Mouse (Mus musculus): ENCODE results near the gene Bcl2l15. TPM values are rescaled to one million over a fixed set of nuclear protein-coding genes. Genes with fewer than 3 reads are reported as not detected.
"Not testable (repeated sequence)": the region's sequence is repeated elsewhere in the genome, so short reads cannot be mapped to it uniquely, and the experiment has no call there.

Gene Bcl2l15
- total RNA-seq, 2 experiments from 2014 or later = not detected

DNA sequence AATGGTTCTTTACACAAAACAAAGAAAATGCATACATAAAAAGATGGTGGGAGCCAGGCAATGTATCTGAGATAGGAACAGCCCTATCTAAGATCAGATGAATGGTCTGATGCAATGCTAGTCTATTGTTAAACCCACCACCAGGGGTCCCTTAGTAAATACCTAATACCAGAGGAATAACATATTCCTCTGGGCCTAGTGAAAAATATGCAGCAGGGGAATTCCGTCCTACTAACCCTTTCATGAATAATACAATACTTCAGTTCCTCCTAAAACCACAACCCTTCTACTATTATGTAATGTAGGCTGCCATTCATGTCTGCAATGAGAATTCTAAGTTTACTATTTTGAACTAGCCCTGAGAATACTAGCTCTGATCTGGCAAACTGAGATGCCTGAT is 1.7 kb upstream of the Bcl2l15 start:
- DNase-seq (ENCODE audit: low spot score in 2 of 2) = not testable (repeated sequence)

DNA sequence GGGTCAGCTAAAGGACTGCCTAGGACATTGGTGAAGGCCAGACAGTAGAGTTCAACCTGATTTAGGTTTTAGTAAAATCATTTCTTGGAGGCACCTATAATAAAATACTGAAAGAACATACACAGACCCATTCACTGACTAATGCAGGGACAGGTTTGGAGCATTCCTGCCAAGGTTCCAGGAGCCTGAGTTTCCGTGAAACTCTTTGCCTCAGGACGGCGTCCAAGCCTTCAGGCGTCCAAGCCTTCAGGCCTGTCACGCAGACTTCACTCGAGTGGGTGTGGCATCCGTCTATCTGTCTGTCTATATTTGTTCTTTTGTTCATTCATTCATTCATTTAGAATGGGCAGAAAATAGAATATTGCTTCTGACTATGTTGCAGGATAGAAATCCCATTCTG is 1.3 kb upstream of the Bcl2l15 start:
- DNase-seq (ENCODE audit: low spot score in 2 of 2) = no peak

DNA sequence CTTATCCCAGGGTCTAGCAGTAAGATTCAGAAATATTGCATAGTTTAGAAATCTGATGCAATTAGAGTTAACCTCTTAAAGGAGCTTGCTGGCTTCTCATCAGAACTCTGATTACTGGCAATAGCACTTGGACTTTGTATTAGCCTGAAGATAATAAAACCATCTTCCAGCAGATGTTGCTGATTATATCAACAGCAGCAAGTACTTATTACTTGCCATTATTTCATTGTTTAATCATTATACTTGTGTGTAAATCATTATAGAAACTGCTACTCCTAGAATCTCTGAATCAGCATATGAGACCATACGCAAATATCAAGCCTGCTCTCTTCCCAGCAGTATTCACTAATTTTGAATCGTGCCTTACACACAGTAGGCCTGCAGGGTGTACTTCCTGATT is 1.6 kb downstream of the Bcl2l15 start:
- DNase-seq (ENCODE audit: low spot score in 2 of 2) = no peak

DNA sequence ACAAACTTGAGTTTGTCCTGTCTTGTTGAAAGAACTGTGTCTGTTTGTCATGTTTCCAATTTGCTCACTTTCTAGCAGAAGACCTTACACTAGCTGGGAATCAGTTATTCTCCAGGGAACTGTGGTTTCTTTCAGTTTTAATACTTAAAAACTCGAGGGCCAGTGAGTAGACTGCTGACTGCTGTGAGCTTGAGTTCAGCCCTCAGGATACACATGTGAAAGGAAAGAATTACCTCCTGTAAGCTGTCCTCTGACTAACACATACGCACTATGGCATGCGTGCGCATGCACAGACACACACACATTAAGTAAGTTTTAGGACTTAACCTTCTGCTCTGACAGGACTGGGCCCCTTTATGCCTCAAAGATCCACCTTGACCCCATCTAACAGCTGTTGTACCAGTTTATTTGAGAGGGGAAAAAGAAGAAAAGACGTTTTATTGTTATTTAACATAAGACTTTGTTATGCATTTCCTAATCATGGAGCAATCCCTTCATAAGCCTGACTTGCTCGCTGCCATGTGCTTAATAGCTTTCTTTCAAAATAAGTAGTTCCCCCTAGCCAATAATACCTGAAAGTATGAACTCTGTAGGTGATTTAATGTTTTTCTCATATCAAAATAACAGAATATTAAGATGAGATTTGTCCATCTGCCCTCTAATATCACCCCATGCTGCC is 3.0 kb downstream of the Bcl2l15 start:
- DNase-seq (ENCODE audit: low spot score in 2 of 2) = no peak

DNA sequence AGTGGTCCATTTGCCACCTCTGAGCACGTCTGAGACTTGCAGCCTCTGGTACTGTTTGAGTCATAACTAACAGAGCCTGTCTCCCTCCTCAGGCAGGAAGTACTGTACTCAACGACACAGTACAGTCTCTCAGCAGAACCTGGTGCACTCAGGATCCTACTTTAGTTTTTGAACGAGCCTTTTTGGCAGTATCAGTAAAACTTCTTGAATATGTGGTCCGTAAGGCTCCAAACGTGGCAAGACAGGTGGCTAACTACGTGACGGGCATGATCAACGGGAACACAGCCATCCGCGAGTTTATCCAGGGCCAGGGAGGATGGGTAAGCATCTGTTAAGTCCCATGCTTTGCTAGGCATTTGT is 3.5 kb downstream of the Bcl2l15 start:
- no peak for DNase-seq (ENCODE audit: low spot score in 2 of 2)

DNA sequence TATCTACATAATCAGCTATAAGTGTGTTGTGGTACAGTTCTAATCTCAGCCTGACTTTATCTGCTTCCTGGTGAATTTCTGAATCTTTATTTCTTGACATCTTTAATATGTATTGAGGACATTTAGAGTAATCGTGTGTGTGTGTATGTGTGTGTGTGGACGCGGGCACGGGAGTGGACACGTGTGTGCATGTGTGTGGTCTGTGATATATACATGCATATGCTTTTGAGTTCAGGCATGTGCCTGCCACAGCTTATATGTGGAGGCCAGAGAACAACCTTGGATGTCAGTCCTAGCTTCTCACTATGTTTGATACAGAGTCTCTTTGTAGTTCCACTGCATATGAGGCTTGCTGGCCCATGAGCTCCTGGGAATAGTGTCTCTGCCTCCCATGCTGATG is 4.1 kb downstream of the Bcl2l15 start:
- DNase-seq (ENCODE audit: low spot score in 2 of 2) = no peak

DNA sequence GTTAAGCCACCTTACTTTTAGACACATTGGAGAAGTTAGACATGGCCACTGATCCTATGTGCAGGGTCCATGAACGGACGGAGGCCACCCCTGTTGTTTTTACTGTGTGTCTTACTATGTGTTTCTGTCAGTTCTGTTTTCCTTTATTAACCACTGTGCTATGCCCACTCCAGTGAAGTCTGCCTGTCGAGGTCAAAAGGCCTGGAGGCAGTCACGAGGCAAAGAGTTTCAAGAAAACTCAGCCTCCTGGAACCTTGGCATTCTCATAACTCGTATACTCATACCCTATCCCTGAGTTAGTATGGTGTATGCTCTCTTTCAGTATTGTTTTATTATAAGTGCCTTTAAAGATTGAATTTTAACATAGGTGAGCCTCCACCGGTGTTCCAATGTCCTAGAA is 7.3 kb downstream of the Bcl2l15 start:
- DNase-seq (ENCODE audit: low spot score in 2 of 2) = no peak

DNA sequence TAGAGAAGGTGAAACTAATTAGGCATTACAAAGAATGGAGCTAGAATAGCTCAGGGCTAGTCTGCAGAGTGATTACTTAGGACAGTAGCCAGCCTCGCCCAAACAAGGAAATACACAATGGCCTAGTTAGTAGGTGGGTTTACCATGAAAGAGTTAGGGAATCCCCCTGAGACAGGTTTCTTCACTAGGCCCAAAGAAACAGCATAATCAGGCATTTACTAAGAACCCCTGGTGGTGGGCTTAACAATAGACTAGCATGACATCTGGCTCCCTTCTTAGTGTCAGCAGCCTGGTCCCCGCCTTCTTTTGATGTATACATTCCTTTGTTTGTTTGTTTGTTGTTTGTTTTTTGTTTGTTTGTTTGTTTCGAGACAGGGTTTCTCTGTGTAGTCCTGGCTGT is 7.8 kb downstream of the Bcl2l15 start:
- DNase-seq (ENCODE audit: low spot score in 2 of 2) = not testable (repeated sequence)

DNA sequence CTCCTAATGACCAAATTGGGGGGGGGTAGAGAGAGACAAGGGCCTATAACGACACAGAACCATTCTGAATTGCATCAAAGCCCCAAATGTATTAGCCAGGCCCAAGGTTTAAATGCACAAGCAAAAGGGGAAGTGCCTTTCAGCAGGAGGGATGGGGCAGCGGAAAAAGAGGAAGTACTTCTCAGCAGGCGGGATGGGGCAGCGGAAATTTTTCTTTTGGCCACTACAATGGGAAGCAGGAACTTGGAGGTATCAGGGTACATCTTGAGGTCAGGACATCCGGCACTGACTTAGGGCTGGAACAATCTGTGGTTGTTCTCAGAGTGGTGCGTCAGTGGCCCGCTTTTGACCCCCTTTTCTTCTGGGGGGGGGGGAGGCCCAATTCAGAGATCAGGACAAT is 8.5 kb downstream of the Bcl2l15 start:
- DNase-seq (ENCODE audit: low spot score in 2 of 2) = not testable (repeated sequence)

DNA sequence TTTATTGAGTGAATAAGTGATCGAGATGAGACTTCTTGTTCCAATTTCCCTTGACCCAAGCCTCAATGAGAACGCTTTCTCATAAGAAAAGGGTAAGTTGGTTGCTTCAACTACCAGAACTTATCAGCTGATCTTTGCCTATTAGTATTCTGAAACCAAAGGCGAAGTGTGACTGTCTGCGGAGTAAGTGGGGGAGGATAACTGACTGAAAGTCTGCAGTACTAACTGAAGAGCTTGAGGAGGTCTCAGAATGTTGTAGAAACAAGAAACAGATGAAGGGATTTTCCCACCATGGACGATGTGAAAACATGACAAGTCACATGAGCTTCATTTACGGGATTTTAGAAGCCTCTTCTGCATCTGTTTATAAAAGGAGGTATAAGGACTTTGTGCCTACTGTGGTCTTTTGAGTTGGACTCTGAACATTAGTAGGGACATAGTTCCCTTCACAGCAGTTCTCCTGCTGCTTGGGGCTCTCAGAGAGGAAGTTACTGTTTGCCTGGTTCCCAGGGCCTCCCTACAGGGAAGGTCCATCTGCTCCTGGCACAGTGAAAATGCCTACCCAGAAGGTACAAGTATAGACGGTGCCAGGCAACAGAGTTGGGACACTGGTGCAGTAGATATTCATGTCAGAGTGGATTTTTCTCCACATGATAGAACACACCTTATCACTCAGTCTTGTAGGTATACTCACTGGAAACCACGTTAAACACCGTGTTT is 18.4 kb downstream of the Bcl2l15 start:
- DNase-seq (ENCODE audit: low spot score in 2 of 2) = no peak

DNA sequence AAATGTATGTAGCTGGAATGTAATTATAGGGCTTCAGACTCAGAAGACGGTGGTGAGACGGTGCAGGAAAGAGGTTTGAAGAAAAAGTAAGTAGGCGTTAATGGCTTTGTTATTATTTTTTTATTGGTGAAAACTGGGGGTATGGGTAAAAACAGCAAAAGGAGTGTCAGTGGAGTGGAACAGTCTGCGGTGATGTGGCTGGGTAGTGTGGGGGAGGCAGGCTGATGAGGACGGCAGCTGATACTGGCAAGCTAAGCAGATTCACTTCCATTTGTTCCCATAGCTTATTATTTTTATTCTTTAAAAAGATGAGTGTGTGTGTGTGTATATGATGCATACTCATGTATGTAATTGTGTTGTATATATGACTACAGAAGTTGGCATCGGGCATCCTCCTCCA is 19.1 kb downstream of the Bcl2l15 start:
- DNase-seq (ENCODE audit: low spot score in 2 of 2) = no peak

DNA sequence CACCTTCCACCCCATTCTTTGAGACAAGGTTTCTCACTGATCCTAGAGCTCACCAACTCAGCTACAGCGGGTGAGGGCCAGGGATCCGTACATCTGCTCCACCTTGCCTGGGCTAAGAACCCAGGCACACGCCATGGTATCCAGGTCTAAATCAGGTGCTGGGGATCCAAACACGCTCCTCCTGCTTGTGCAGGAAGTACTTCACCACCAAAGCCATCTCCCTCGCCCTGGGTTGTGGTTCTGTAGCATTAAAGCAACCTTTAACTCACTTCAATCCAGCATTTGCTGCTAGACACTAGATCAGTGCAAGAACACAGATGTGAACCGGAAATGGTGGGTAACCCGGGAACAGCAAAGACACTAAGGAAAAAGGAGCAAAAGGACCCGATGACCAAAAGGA is 19.5 kb downstream of the Bcl2l15 start:
- DNase-seq (ENCODE audit: low spot score in 2 of 2) = no peak

DNA sequence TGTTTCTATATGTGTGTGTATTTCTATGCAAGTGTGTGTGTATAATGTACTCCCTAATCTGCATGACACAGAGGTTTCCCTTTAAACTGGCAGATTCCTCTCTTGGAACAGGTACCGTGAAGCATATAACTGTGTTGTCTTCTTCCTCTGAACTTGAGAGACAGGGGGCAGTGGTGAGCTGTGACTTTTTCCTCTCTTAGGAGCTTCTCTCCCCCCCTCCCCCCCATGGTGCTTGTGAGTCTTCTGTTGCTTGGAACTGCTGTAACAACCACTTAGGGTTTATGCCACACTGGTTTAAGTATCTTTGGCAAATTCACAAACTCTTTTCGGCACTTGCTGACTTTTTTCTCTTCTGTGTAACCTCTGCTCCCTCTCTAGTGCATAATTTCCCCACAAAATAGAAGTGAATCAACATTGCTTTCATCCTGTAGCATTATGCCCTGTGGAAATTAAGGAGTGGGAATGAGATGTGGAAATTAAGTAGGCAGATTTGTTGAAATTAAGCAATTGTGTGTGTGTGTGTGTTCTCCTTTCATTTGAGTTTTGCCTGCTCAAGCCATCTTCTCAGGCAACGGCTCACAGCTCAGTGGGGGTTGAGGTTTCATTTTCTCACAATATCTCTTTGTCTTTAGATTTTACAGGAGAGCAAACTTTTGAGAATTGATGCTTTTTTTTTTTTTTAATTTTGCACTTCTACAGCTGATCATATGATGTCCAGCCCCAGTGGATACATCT is 20.3 kb downstream of the Bcl2l15 start:
- peak; percentile 19 to 33 for DNase-seq (ENCODE audit: low spot score in 2 of 2)

DNA sequence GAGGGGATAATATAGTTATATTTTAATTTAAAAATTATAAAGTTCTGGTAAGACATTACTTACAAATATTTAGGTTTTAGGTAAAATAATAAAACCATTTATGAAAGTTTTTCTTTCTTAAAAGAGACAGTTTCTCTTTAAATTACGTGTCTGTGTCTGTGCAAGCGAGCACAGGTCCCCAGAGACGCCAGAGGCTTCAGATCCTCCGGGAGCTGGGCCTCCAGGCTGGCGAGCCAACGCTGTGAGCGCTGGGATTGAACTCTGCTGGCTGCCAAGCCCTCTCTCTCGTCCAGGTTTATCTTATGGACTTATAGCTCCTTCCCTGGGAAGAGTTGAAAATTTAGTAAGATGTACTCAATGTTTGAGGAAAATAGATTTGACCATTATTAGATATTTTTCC is 21.4 kb downstream of the Bcl2l15 start:
- DNase-seq (ENCODE audit: low spot score in 2 of 2) = no peak

DNA sequence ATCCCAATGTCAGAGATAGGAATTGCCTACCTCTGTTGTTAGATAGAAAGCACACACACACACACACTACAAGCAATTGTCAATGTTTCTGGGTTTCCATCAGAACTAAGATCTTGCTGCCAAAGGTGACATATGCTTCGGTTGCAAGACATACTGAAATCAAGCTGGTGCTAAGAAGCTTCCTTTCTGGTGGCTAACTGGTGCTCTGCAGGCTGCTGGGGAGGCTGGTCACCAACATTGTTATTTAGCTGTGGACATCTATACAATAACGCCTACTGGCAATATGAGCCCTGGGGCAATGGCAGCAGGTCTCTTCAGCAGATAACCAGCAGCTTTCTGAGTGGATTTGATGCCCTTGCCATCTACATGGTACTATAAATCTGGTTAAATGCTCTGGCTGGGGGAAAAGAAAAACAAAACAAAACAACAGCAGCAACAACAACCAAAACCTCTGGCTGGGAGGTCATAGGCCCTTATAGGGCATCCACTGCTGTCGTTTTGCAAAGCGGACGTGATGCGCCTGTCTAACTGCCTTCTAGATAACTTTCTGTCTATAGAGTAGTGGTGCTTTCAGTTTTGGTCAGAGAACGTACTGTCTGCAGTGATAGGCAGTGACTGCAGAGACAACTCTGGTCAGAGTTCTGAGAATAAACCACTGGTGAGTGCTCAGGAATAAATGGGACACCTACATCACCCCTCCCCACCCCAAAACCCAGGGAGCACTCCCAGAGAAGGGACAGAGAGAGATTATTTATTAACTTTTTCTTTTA is 24.8 kb downstream of the Bcl2l15 start:
- no peak for DNase-seq (ENCODE audit: low spot score in 2 of 2)

DNA sequence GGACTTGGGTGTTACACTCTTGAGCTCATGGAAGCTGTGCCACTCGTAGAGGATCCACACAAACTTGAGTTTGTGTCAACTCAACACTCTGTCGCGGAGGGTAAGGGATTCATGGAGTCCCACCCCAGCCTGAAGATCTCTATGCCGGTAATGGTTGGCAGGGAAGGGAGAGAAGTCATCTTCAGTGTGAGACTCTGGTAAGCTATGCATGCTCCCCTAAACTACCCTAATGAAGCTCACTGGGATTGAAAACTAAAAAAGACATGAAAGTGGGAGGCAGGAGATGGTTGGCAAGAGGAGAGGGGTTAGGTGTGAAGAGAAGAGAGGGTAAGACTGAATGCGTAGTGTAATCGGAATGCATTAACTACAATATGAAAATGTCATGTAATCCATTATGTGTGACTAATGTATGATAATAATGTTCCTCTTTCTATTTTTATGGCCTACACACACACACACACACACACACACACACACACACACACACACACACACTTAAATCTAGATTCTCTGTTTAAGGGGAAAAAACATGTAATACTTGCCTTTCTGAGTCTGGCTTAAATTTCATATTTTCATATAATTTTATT is 25.7 kb downstream of the Bcl2l15 start:
- no peak for DNase-seq (ENCODE audit: low spot score in 2 of 2)

DNA sequence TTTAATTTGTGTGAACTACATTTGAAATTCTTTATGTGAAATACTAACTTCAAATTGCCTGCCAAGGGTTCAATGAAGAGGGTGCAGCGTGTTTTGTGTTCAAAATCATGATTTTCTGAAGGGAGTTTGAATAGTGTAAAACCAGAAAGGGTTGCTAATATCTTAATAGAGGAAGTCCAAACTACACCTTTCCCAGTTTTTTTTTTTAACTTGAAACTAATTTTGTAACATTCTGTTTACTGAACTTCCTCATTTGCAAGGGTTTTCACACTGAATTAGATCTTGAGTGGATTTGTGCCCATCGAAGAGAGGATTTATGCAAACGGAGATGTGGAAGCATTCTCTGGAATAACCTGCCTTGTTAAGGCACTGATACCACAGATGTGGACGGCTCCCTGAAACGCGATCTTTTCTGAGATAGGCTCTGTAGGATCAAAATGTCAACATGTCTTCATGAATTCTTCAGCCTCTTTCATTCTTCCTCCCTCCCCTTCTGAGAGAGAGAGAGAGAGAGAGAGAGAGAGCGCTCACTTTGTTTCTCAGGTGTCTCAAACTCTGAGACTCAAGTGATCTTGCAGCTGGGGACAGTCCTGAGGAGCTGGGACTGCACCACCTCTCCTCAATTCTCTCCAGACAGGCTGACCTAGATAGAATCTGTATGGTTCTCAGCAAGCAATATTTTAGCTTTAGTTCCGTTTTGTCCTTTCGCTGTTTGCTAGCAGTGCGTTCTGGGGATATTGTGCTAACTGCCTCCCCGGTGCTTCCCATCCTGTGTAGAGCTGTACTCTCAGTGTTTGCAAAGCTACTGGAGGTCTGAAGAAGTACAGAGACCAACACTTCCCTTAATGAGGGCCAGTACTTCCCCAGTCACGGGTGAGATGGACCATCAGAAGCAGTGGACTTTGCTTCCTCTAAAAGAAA is 26.7 kb downstream of the Bcl2l15 start, which contains the start of gene Ptpn22:
Gene Ptpn22, plus strand, starts transcription at position 915 of the 921 bp plus-strand sequence.
- no peak for DNase-seq (ENCODE audit: low spot score in 2 of 2)

DNA sequence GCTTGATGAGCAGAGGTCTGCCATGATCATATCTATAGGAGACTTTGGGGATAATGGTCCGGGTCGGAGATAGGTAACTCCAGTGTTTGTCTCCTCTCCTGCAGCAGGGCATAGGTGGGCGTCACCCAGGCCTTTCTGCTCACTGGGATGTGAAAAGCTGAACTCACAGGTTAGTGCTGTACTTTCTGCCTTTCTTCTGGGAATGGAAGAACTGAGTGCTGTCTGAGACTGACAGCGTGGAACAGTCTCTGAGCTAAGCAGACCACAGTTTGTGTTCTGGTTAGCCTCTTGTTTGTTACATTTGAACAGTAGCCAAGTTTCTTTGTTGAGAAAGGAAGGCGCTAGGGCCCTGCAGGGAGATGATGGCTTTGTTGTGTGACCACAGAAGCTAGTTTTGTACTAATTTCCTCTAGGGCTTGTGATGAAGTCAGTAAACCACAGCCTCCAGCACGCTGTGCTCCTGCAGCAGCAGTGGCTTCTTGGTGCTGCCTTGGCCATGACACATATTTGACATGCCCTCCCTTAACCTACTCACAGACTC is 27.5 kb downstream of the Bcl2l15 start:
- no peak for DNase-seq (ENCODE audit: low spot score in 2 of 2)

DNA sequence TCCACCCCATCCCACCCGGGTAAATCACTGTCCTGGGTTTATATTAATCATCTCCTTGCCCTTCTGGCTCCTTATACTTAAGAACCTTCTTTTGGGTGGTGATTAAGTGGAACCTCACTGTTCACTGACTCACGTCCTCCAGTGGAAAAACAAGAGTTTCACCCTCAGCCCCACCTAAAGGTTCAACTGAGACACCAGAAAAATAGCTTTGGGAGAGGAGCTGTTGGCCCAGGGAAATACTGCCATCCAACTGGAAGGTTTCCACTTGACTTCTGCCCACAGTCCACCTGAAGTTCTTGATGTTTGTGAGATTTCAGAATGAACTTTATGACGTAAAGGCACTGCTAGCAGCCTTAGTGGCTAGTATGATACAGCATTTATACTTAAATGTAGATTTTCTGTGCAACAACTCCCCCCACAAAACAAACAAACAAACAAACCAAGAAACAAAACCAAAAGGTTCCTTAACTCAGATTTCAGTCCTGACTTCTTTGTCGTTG is 30.4 kb downstream of the Bcl2l15 start:
- DNase-seq (ENCODE audit: low spot score in 2 of 2) = no peak

DNA sequence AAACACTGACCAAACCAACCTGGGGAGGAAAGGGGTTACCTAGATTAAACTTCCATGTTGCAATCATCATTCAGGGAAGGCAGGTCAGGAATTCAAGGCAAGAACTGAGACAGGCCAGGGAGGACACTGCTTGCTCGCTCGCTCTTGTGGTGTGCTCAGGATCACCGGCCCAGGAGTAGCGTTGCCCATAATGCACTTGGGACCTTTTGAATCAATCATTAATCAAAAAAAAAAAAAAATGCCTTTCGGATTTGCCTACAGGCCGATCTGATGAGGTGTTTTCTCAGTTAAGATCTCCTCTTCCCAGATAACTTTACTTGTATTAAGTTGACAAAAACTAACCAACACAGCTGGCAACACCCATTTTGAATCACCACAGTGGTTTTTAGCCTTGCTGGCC is 31.8 kb downstream of the Bcl2l15 start:
- DNase-seq (ENCODE audit: low spot score in 2 of 2) = no peak
